Mouse (Mus musculus) lung, postnatal 0 days (tissue): ENCODE data around the gene Pmpca.
"Not testable (repeated sequence)": the region's sequence is repeated elsewhere in the genome, so short reads cannot be mapped to it uniquely, and the experiment has no call there.

Experiments
- CTCF ChIP-seq: IDR thresholded peaks from 2 replicates; pipeline ENCODE4 v1.5.1; 2016; ENCODE audit warnings: antibody characterized with exemption, mild to moderate bottlenecking
- EP300 ChIP-seq: IDR thresholded peaks from 2 replicates; pipeline ENCODE4 v1.6.1; 2016; ENCODE audit warnings: antibody characterized with exemption, mild to moderate bottlenecking, control low read depth

GRCm38 (mm10) chr2:26380871-26381270, 8.3 kb upstream of the Pmpca start:
- TF ChIP-seq EP300, CTCF: not testable (repeated sequence)
